Mouse (Mus musculus): ENCODE data around the gene Cntnap2.

Cntnap2 gene

DNA sequence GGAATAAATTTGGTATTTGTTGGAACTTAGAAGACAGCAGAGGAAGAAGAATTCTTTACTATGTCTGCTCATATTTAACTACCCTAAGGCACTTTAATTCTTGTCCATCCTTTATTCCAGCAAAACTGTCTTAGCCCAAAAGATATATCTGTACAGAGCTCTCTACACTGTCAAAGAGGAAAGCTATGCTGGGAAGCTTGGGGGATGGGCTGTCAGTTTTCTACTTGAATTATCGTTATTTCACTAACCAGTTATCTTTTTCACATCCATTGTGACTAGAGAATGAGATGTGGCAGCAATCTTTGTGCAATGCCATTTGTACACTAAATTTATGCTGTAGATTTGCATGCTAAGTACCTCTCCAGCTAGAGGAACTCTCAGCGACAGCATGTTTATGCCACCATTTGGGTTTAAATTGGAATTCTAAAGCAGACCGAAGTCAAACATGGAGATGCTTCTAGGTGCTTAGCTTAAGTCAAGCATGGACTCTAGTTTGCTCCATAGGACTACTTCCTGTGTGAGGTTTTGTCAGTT is 268.9 kb downstream of the Cntnap2 start:
- DNase-seq (ENCODE audit: low spot score) = no peak

DNA sequence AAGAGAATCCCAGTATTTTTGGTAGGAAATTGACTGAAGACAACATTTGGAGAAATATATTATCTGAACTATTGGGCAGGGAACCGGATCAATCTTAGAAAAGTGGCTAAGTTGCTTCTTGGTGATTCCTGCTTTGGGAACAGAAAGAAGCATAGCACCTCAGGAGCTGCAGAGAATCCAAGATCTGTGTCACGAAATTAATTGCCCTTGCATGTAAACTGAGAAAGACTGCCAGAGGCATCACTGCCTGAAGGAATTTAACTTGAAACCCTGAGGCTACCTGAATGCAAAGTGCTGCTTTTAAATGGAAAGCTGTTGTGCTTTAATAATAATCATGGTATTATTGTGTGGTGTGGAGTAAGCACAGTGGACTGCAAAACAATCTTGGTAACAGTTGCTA is 286.2 kb downstream of the Cntnap2 start:
- DNase-seq (ENCODE audit: low spot score) = no peak

DNA sequence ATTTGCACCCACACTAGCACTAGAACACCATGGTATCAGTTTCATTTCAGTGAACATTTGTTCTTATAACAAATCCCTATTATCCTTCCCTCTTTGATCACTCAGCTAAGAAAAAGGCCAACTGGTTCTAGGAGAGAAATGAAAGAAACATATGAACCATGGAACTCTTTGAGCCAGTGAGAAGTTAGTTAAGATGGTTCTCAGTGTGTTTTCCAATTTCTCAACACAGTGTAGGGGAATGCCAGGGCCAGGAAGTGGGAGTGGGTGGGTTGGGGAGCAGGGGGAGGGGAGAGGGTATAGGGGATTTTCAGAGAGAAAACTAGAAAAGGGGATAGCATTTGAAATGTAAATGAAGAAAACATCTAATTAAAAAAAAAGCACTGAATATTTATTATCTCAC is 286.8 kb downstream of the Cntnap2 start:
- no peak for DNase-seq (ENCODE audit: low spot score)

DNA sequence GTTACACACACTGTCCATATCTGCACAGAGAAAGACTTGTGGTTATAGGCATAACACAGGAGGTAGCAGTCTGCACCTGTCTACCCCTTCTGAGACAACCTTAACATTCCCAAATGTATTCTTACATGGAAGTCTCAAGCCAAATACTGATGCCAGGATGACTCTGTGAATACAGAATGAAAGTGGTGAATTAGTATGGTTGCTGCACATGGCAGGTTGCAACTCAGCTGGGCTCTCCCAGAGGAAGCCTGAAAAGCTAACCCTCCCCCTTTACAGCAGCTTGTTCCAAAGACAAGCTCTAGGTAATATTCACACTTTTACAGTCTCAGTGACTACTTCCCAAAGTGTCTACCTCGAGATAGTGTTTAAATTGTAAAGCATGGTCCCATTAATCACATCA is 307.3 kb downstream of the Cntnap2 start:
- no peak for DNase-seq (ENCODE audit: low spot score)

DNA sequence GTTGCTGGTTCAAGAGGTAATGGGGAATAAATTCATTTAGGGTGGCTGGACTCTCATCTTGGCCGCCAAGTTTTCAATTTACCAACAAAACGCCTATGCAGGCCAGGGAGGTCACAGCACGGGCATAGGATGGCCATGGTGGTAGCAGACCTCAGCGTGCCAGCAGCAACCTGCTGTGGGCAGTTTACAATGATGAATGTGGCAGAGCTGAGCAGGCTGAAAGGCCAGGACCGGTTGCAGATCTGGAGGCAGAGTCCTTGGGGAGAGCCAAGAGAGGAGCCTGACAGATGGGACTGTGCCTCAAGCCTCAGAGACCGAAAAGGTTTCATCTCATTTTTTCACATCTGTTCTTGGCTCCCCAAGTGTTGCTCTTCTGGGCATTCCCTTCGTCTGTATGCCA is 322.0 kb downstream of the Cntnap2 start:
- DNase-seq (ENCODE audit: low spot score) = no peak

DNA sequence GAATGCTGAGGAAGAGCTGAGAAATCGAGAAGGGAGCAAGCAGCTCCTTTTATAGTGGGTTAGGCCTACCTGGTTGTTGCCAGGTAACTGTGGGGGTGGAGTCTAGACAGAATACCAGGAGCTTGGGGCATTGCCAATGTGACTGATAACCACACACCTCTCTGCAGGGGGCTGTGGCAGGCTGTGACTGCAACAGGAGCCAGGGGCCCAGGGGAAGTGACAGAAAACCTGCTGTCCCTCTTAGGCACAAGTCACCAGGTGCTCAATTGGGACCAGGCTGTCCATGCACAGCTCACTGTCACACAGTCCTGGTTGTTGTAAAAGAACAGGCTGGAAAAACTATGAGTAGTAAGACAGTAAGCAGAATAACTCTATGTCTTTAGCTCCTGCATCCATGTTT is 329.9 kb downstream of the Cntnap2 start:
- DNase-seq (ENCODE audit: low spot score) = no peak

DNA sequence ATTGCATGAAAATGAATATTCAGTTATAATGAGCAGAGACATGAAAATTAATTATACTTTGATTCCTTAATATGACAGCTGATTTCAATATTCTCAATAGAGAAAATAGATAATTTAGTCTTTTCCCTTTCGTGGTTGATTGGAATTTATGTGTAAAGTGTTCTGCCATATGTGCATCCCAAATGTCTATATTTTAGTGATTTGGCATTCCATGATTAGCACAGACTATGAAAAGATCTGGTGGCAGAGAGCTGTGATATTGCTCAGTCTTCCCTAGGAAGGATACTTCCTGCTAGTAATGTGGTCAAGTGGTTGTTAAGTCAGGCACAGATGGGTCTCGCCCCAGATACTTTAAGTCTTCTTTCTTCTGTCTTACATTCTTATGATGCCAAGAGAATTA is 354.5 kb downstream of the Cntnap2 start:
- DNase-seq (ENCODE audit: low spot score) = no peak

DNA sequence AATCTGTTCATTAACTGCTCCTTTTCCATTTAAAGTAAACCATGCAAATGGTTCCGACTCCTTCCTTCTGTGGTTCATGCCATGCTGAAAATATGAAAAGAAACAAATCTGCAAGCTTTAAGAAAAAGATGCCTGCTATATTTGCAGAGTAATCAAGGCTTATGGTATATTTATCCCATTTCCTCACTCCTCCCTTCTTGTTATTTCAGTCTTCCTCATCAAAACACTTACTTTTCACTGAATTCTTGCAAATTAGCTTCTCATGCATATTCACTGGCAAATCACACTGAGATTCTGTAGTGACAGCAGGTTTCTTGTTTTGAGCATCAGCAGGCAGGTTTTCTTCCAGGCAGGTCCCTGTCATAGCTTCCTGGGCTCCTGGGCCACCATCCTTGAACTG is 396.3 kb downstream of the Cntnap2 start:
- DNase-seq (ENCODE audit: low spot score) = no peak

DNA sequence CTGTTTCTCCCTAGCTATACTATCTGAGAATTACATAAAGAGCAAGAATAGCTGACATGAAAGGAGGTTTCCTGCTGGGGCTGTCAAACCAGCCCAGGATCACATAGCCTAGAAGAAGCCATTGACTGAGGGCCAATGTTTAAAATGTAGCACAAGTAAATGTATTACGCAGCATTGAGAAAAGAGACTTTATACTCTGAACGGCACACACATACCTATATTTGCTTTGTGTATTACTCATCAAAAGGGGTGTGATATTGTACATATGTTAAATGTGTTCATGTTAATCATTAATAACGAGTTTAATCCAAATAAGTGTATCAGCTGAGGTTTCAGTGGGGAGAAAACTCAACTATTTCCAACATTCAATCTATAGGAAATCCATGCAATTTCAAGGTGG is 459.1 kb downstream of the Cntnap2 start:
- no peak for DNase-seq (ENCODE audit: low spot score)

DNA sequence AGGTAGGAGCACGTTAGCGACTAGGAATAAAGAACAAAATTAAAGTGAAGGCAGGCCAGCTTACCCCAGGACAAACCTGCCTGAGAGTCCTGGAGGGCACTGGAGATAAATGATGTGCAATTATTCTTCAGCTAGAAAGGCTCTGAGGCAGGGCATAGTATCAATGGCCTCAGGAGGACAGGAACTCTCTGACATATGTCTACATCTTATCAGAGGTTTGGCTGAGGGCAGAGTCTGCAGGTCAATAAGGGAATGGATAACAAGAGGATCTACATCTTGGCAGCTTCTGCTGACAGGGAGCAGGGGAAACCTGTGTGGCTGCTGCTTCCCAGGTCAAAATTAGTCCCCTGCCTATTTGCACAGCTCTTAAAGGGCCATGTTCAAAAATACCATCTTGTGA is 477.8 kb downstream of the Cntnap2 start:
- no peak for DNase-seq (ENCODE audit: low spot score)

DNA sequence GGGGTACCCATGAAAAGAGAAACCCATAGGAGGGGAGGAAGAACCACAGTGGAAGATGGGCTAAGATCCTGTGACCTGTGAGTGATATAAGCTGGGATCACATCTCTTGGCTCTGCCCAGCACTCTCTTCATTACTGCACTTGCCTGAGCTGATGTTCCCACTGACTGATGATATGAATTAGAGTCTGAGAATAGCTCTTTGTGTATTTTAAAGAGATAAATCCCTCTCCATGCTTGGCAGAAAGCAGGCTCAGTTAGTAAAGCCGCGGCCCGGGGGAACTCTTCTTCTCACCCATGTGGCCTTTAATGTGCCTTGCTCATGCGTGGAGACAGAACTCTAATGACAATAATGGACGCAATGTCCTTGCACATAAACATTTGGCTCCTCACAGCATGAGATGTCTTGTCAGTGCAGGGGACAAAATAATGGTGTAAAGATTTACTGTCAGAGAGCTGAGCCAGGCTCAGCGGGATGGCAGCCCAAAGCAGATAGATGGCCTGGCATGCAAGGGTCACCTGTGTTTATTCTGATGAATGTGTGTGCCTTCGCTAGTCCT is 485.2 kb downstream of the Cntnap2 start:
- no peak for DNase-seq (ENCODE audit: low spot score)

DNA sequence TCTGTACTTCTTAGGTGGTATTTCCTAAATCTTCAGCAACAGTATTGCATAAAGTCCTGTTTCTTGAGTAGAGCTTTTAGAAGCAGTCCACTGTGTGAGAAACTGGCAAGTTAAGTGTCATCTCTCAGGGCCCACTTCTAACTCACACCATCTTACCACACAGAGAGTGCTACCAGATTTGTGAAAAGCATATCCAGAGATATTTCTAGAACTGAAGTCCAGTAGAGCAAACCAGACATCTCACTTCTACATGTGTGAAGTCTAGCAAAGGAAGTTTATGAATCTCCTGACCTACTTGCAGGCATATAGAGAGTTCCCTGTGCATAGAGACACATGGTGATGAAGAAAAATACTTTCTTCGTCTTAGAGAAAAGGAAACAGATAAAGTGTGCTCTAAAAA is 500.6 kb downstream of the Cntnap2 start:
- DNase-seq (ENCODE audit: low spot score) = no peak

DNA sequence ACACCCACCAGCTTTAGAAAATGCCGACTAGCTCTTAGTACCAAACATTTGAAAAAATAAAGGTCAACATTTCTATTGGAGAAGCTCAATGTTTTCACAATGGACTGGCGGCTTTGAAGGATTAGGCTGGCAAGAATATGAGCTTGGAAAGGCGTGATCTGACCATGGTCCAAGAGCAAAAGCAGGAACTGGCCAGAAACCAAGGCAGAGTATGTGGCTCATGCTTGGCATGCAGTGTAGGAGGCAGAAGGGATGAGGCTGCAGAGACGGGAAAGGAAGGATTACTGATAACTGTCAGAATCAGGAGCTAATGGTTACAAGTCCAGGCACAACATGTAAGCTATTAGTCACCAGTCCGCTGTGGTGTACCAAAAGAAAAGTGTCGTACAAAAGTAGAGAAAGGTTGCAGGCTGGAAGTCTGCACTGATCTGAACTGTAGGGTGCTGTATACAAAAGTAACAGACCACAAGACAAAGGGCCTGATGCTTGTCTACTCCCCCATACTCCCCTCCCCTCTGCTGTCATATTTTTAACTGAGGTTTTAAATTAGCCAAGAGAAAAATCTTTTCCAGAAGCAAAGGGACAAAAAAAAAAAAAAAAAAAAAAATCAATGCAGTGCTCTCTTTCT is 525.4 kb downstream of the Cntnap2 start:
- DNase-seq (ENCODE audit: low spot score) = no peak

DNA sequence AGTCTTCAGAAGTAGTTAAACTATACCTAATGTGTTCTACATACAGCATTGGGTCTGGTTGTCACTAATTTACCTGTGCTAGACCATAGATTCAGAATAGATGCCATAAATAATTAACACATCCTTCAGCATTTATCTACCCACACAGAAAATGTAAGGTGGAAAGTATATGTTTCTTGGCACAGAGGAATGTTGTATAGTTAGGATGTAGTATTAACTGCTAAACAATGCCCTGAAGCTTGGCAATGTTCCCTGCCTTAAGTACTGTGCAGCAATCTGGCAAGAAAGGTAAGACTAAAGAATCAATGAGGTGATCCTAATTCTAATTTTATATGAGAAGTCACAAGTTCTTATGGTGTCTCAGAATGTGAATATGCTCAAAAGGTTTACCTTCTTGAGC is 529.9 kb downstream of the Cntnap2 start:
- no peak for DNase-seq (ENCODE audit: low spot score)

DNA sequence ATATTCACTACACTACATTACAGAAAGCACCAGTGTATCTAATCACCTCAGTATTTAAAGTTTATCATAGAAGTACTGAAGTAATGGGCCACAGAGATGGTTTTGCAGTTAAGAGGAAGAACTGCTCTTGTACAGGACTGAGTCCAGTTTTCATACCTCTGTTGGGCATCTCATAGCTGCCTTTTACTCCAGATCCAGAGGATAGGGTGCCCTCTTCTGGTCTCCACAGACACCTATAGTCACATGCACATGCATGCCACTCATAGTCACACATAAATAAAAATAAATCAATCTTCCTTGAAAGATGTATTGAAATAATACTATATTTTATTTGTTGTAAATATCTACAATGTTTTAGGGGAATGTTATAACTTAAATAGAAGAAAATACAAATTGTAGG is 587.9 kb downstream of the Cntnap2 start:
- no peak for DNase-seq (ENCODE audit: low spot score)

DNA sequence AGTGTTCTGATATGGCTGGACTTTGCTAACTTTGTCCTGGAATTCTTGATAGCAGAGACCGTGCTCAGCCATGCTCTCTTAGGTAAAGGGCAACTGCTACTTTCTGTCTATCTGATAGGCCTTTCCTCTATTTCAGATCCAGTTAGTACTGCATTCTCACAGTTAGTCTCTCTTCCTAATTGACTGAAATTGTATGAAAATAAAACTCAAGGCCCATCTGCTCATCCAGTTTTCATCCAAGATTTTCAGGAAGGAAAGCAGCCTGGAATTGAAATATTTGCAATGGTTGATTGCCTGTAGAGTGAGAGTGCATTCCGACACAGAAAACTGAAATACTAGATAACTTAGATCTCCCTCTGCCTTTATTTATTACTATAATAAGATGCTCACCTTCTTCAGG is 589.3 kb downstream of the Cntnap2 start:
- DNase-seq (ENCODE audit: low spot score) = no peak

DNA sequence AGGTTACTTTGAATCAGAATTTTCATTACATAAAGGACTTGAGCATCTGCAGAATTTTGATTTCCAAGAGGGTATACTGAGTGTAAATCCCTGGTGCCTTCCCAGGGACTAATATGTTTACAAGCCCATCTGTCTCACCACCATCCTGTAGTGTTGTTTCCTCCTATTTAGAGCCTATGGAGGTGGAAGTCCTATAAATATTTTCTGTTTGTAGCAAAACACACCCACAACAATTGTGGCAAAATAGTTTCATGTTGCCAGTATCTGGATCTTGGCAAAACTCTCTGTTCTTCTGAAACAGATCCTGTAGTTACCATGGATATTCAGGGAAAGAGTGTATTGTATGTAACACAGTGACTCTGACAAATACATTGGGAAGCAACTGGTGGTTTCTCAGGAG is 641.1 kb downstream of the Cntnap2 start:
- no peak for DNase-seq (ENCODE audit: low spot score)

DNA sequence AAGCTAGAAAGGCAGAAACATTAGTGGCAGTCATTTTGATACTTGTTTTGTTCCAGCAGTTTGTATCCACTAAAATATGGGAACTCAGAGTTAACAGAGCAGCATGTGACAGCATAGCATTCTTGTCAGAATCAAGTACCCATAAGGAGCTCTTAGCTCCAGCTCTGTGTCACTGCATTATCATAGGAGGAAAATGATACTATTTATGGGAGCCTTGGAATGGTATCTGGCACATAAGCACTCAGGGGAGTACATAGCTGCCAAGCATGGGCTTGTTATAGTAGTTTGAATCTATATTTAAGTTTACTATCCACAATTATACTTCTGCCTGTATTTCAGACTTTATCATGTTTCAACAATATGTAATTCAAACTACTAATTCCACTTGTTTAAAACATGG is 732.5 kb downstream of the Cntnap2 start:
- no peak for DNase-seq (ENCODE audit: low spot score)

DNA sequence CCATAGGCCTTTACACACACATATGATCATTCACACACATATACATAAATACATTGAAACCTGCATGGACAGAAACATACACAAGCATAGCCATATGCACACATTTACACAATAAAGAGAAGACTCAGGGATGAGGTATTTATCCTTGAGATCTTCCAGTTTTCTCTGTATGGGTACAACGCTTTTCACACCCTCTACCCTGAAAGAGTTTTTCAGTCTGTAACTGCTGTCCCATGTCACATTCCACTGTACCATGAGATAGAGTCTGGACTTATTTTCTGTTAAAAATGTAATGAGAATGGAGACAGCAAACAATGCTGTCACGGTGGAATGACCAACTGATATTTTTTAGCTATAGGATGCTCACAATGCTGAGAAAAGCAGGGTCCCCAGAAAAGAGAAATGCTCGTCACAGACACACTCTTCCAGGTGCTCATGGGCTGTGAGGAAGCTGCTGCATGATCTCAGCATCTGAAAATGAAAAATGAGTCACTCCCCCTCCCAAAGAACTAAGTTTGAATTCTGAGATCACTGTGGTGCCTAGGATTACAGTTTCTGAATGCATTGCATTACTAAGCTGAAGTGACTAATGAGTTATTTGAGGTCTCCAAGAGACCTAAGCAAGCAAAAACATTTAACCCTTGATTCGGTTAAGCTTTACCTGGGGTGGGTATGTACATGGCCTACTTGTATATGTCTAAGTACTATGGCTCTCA is 782.6 kb downstream of the Cntnap2 start:
- DNase-seq (ENCODE audit: low spot score) = no peak

DNA sequence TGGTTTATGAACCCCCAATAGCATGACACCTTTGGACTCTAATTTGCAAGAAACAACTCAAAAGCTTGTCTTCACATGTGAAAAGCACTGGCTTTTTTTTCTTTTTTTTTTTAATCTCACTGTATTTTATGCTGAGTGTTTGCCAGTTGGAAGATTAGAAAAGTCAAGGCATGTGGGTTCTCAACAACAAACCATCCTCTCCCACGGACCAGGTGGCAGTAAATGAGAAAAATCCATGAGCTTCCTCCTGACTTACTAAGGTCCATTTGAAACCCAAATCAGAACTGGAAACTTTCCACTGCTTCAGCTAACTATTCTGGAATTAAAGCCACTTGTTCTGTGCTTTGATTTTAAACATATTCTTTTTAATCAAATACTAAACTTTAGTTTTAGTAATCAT is 784.6 kb downstream of the Cntnap2 start:
- no peak for DNase-seq (ENCODE audit: low spot score)

DNA sequence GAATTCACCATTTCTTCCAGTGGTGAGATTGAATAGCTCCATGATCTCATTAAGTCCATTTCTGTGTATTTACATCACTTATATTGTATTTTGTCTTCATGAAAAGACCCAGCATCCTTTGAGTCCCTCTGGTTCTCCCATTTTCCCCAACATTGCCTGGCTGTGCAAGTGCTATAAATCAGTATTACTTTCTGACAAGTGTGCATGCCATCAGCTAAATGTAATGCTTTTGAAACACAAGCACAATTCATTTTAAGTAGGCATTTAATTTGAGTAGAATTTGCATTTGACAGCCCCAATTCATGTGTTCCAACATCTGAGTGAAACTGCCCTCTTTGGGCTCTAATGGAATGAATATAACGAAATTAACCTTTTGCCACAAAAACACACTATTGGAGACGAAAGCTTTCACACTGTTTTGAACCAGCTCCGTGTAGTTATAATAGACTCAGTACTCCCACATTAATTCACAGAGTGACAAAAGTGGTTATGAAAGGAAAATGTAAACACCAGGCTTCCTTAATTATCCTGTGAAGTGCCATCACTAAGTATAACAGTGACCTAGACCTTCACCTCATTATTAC is 812.3 kb downstream of the Cntnap2 start:
- no peak for DNase-seq (ENCODE audit: low spot score)

DNA sequence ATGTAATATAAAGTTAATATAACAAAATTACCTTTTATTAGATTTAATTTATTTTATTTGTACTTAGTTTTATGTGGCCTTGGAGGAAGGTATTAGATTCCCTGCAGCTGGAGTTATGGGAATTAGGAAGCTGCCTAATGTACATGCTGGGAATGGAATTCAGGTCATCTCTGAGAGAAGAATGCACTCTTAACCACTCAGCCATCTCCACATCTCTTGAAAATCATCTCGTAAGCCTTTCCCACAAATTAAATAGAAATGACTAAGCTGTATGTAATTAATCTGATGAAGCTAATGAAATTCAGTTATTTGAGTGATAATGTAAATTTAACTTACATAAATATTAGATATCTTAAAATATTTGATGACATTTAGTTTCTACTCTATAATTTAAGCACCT is 826.3 kb downstream of the Cntnap2 start:
- DNase-seq (ENCODE audit: low spot score) = no peak

DNA sequence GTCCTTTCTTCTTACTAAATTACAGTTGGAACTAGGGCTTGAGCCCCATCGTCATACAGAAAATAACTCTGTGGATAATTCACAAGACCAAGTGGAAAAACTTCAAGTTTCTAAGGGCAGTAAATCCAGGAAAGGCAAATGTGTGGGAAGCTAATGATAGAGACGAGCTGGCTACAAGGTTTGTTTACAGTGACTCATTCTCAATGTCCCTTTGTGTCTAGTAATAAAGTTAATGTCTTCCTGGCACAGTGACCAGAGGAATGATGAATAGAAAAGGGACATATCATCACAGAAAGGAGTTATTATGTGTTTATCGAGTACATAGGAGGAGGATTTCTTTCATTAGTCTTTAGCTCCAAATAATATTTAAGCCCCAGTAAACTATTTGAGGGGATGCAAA is 828.7 kb downstream of the Cntnap2 start:
- no peak for DNase-seq (ENCODE audit: low spot score)
